Mouse (Mus musculus) intestine, postnatal 0 days (tissue): ENCODE results near the gene Phlpp1. TPM values are rescaled to one million over a fixed set of nuclear protein-coding genes. Genes with fewer than 3 reads are reported as not detected.

ENCODE experiments used
- ATAC-seq: fragments of 200-750 bp; cut with Nextera tagmentation; 2 replicates; pipeline ENCODE4 v1.8.0; 2017; ENCODE audit warnings: mild to moderate bottlenecking, moderate TSS enrichment, moderate library complexity
- H3K27ac ChIP-seq: fragments of 300-500 bp; sonication (generic); 2 replicates; pipeline ENCODE4 v1.5.1; 2014; ENCODE audit warnings: mild to moderate bottlenecking, low read depth, low read length, moderate library complexity
- H3K27me3 ChIP-seq: fragments of 300-500 bp; sonication (generic); replicated peaks from 2 replicates; pipeline ENCODE4 v1.6.1; 2014; ENCODE audit warnings: low read length, mixed read lengths; ENCODE audit not compliant: control insufficient read depth, insufficient read depth
- H3K36me3 ChIP-seq: fragments of 300-500 bp; sonication (generic); 2 replicates; pipeline ENCODE4 v1.6.1; 2014; ENCODE audit warnings: mild to moderate bottlenecking, moderate library complexity; ENCODE audit not compliant: control insufficient read depth, insufficient read depth
- H3K4me1 ChIP-seq: fragments of 300-500 bp; sonication (generic); replicated peaks from 2 replicates; pipeline ENCODE4 v1.6.1; 2014; ENCODE audit warnings: antibody characterized with exemption, low read length, mixed read lengths; ENCODE audit not compliant: control insufficient read depth, insufficient read depth
- H3K4me2 ChIP-seq: fragments of 300-500 bp; sonication (generic); replicated peaks from 2 replicates; pipeline ENCODE4 v1.6.1; 2014; ENCODE audit warnings: low read depth, mild to moderate bottlenecking, moderate library complexity
- H3K4me3 ChIP-seq: fragments of 300-500 bp; sonication (generic); 2 replicates; pipeline ENCODE4 v1.5.1; 2014; ENCODE audit warnings: low read depth, low read length
- H3K9ac ChIP-seq: fragments of 300-500 bp; sonication (generic); 2 replicates; pipeline ENCODE4 v1.6.1; 2014; ENCODE audit warnings: mild to moderate bottlenecking, low read depth, low read length
- H3K9me3 ChIP-seq: fragments of 300-500 bp; sonication (generic); 2 replicates; pipeline ENCODE4 v1.6.1; 2016; ENCODE audit warnings: mixed run types; ENCODE audit not compliant: control insufficient read depth
- CTCF ChIP-seq: sonication (generic); IDR thresholded peaks from 2 replicates; pipeline ENCODE4 v1.5.1; 2016; ENCODE audit warnings: low read depth, mild to moderate bottlenecking, control low read depth, antibody characterized with exemption, moderate library complexity
- WGBS: fragments of 180-500 bp; shearing (Covaris S2); extraction: QIAGEN DNeasy Blood & Tissue Kit; methylation state at CpG from one replicate; pipeline ENCODE4 v1.1.7; 2014; 5-methylcytosine and 5-hydroxymethylcytosine counted together
- polyA plus RNA-seq: library from polyadenylated mRNA; unstranded; fragments of >200 nt; fragmentation: Nextera tagmentation; extraction: Ambion mirVana; gene quantifications from 2 replicates; pipeline ENCODE4 v1.2.1, GENCODE M21; 2015

Phlpp1 gene
- polyA plus RNA-seq, 1 experiment from 2014 or later: 1.6 TPM

DNA sequence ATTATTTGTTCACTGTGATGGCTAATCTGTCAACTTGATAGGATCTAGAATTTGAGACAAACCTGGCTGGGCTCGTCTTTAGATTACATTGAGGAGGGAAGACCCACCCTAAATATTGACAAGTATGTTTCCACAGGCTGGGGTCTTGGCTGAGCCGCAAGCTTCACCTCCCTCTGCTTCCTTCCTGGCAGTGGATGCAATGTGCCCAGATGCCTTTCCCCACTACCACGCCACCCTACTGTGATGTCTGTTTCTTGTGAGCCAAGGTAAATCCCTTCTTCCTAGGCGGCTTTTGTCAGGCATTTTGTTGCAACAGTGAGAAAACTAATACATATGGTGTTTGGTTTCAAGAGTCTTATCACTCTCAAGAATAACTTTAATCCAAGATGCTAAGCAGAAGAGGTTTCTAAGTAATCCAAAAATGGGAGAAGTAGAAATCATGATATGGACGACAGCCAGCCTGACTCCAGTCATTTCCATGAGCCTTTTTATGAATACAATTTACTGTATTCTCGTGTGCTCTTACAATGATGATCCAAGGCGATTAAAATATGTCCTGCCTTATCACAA is 68.6 kb downstream of the Phlpp1 start:
- H3K36me3 ChIP-seq: no peaks in the 10 kb centered on the region
- H3K9me3 ChIP-seq: no peaks in the 10 kb centered on the region
- H3K4me2 ChIP-seq: no peak overlapping the region
- WGBS: 57% methylated on average over 7 of the region's 7 CpGs
- no peak for TF ChIP-seq CTCF
- H3K4me3 ChIP-seq: no peak overlapping the region
- H3K27me3 ChIP-seq: no peaks in the 10 kb centered on the region
- ATAC-seq: no peak
- no peak overlapping the region for H3K27ac ChIP-seq
- no peak overlapping the region for H3K9ac ChIP-seq
- H3K4me1 ChIP-seq: 0 out of 2 replicates have a peak, but pooled peaks cover 3% of the 10 kb centered on the region

- Histone ChIP-seq H3K4me3 (no peak overlapping the region), H3K27me3 (no peaks in the 10 kb centered on the region), H3K27ac (no peak overlapping the region), H3K9ac (no peak overlapping the region), H3K36me3 (no peaks in the 10 kb centered on the region), H3K4me2 (no peak overlapping the region), H3K9me3 (no peaks in the 10 kb centered on the region), H3K4me1 (0 out of 2 replicates have a peak, but pooled peaks cover 3% of the 10 kb centered on the region)
- ATAC-seq: no peak
- TF ChIP-seq CTCF: no peak
- 91% methylated on average over 1 of the region's 1 CpGs for WGBS
Measured at GRCm38 (mm10) chr1:106241059-106241458, 69.5 kb downstream of the Phlpp1 start.

DNA sequence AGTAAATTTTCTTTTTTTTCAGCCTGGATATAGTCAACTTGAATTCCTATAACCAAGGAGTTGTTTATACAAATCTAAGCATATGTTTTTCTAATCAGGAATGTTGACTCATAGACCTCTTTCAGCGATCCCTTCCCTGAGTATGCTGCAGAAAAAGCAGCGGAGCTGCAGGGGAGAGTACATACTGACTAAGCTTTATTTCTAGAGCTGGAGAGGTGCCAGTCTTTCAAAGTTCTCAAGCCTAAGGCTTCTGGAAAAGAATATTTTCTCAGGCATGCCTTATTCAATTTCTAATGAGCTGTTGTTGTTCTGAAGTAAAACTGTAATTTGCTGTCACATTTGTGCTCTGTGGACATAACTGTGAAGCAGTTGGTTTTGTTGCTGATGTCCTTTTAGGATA is 70.6 kb downstream of the Phlpp1 start:
- WGBS: 21% methylated on average over 2 of the region's 2 CpGs
- ATAC-seq: no peak

DNA sequence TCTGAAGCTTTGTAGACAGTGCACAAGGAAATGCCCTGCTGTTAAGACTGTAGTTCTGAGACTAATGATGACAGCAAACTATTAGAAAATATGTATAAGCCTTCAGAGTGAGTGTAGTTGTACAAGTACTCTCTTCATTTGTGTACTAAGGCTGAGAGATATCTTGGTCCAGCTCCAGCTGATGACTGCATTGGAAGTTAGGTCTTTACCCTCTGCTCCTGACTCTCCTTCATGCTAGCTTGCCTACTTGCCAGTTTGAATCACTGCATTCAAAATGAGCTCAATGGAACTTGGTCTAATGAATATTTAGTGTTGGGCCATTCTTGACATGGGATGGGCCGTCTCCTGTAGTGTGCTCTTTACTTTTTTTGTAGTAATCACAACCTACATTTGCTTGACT is 71.8 kb downstream of the Phlpp1 start:
- H3K9ac ChIP-seq: no peak overlapping the region
- no peak for TF ChIP-seq CTCF
- no peak for ATAC-seq
- 0 out of 2 replicates have a peak, but pooled peaks cover 3% of the 10 kb centered on the region for H3K4me1 ChIP-seq
- 94% methylated on average over 1 of the region's 1 CpGs for WGBS
- no peaks in the 10 kb centered on the region for H3K36me3 ChIP-seq
- no peak overlapping the region for H3K27ac ChIP-seq
- H3K27me3 ChIP-seq: no peaks in the 10 kb centered on the region
- no peak overlapping the region for H3K4me3 ChIP-seq
- no peaks in the 10 kb centered on the region for H3K9me3 ChIP-seq
- no peak overlapping the region for H3K4me2 ChIP-seq

More for the DNA sequence above, 70.6 kb downstream of the Phlpp1 start:
- H3K27me3 ChIP-seq: no peaks in the 10 kb centered on the region
- H3K9me3 ChIP-seq: no peaks in the 10 kb centered on the region
- no peak overlapping the region for H3K9ac ChIP-seq
- no peak for TF ChIP-seq CTCF
- no peaks in the 10 kb centered on the region for H3K36me3 ChIP-seq
- 0 out of 2 replicates have a peak, but pooled peaks cover 3% of the 10 kb centered on the region for H3K4me1 ChIP-seq
- no peak overlapping the region for H3K4me2 ChIP-seq
- H3K4me3 ChIP-seq: no peak overlapping the region
- H3K27ac ChIP-seq: no peak overlapping the region

GRCm38 (mm10) chr1:106244245-106244644 is 72.7 kb downstream of the Phlpp1 start:
- TF ChIP-seq CTCF: no peak
- no peaks in the 10 kb centered on the region for H3K36me3 ChIP-seq
- no peak overlapping the region for H3K9ac ChIP-seq
- WGBS: 82% methylated on average over 3 of the region's 3 CpGs
- no peak for ATAC-seq
- no peaks in the 10 kb centered on the region for H3K9me3 ChIP-seq
- no peaks in the 10 kb centered on the region for H3K27me3 ChIP-seq
- H3K4me2 ChIP-seq: no peak overlapping the region
- no peak overlapping the region for H3K4me3 ChIP-seq
- H3K4me1 ChIP-seq: 0 out of 2 replicates have a peak, but pooled peaks cover 3% of the 10 kb centered on the region
- no peak overlapping the region for H3K27ac ChIP-seq

DNA sequence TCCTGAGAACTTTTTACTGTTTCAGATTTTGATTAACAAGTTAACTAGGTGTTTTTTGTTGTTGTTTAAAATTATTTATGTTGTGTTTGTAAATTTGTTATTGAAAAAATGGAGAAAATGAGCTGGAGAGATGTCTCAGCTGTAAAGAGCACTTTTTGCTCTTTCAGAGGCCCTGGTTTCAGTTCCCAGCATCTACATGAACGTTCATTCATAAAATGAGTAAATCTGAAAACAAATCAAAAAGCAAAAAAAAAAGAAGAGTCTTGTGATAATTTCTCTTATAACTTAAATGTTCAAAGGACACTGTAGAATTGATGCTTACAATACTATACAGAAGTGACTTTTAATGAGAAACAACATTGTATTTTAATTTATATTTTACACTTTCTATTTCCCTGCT is 82.5 kb downstream of the Phlpp1 start:
- Histone ChIP-seq H3K36me3 (no peaks in the 10 kb centered on the region), H3K4me1 (no peaks in the 10 kb centered on the region), H3K27ac (no peak overlapping the region), H3K9me3 (no peaks in the 10 kb centered on the region), H3K4me2 (no peak overlapping the region), H3K27me3 (no peaks in the 10 kb centered on the region), H3K4me3 (no peak overlapping the region), H3K9ac (no peak overlapping the region)
- ATAC-seq: no peak
- 84% methylated on average over 1 of the region's 1 CpGs for WGBS
- no peak for TF ChIP-seq CTCF
